Comparison of ENCODE assay signal across 14 mouse cellular contexts in the genomic region with DNA sequence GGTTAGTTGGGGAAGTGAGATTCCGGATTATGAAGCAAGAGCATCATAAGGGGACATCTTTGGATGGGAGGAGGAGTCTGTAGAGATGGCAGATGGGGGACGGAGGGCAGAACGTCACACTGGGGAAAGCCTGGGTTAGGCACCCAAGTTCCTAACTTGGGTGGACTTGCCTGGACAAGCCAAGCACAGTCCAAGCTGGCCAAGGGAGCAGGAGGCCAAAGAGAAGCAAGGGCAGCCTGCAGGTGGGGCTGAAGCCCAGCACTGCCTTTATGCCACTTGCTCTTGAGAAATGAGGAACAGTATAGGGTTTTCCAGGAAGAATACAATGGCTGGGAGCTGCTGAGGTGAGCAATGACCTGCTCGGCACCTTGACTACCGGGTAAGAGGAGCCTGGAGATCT.
"Had no signal": no experiment of that assay in that cellular context is flagged by ENCODE, and none has a peak within 500 bp of the region (broad histone marks: within the 10 kb centered on the region; RNA-seq: fewer than 3 reads in every experiment).

No protein-coding gene starts in this region.

- H3K27ac ChIP-seq: kidney, embryonic 15.5 days; left cerebral cortex, adult 2 months; limb, embryonic 10.5 days; liver, embryonic 12.5 days; midbrain, embryonic 12.5 days; neural tube, embryonic 13.5 days had no signal

- H3K27me3 ChIP-seq: midbrain, embryonic 12.5 days; neural tube, embryonic 13.5 days had no signal

- H3K9ac ChIP-seq: kidney, embryonic 15.5 days; liver, embryonic 12.5 days; lung, embryonic 14.5 days; midbrain, embryonic 12.5 days; neural tube, embryonic 13.5 days had no signal

- ATAC-seq: liver, embryonic 12.5 days; midbrain, embryonic 16.5 days had no signal

- H3K9me3 ChIP-seq: kidney, embryonic 15.5 days; limb, embryonic 10.5 days; liver, embryonic 12.5 days; midbrain, embryonic 12.5 days; neural tube, embryonic 13.5 days had no signal

- H3K4me1 ChIP-seq: liver, embryonic 12.5 days; neural tube, embryonic 13.5 days had no signal

- H3K36me3 ChIP-seq: kidney, embryonic 15.5 days; limb, embryonic 10.5 days; liver, embryonic 12.5 days; midbrain, embryonic 12.5 days; neural tube, embryonic 13.5 days had no signal

- H3K4me3 ChIP-seq: kidney, embryonic 15.5 days; left cerebral cortex, adult 2 months; limb, embryonic 10.5 days; liver, embryonic 12.5 days; megakaryocyte, embryonic 14.5 days; midbrain, embryonic 12.5 days; neural tube, embryonic 13.5 days had no signal

- DNase-seq: kidney, adult 2 months; kidney, postnatal 14 days; lung, embryonic 14.5 days; lung, postnatal 10 days; lung, postnatal 4 days; retina, postnatal 1 day had no signal
